Mouse (Mus musculus) gonadal fat pad, adult 2 months (tissue): Measurements from ENCODE around the gene Susd3. TPM values are rescaled to one million over a fixed set of nuclear protein-coding genes. Genes with fewer than 3 reads are reported as not detected.

Source experiments
- DNase-seq: peaks from one replicate; pipeline ENCODE4 v3.0.0-alpha.2; 2012; ENCODE audit warnings: low read depth
- polyA plus RNA-seq: library from polyadenylated mRNA; depleted of rRNA; stranded (reverse); fragments of >200 nt; gene quantifications from 2 replicates; pipeline ENCODE4 v1.2.3, GENCODE M21; 2012

The Susd3 gene
- polyA plus RNA-seq, 1 experiment, result 7.8 TPM

- DNase-seq, result no peak
Measured at GRCm38 (mm10) chr13:49212711-49213500, 35.6 kb downstream of the Susd3 start.

- DNase-seq, result no peak
Measured at GRCm38 (mm10) chr13:49209306-49209705, 39.2 kb downstream of the Susd3 start.

- no peak for DNase-seq
Measured at GRCm38 (mm10) chr13:49206341-49206740, 42.2 kb downstream of the Susd3 start.

GRCm38 (mm10) chr13:49205381-49205998 is 43.0 kb downstream of the Susd3 start:
- DNase-seq, result no peak

GRCm38 (mm10) chr13:49202556-49202955 is 46.0 kb downstream of the Susd3 start:
- DNase-seq, result no peak

GRCm38 (mm10) chr13:49200688-49201087 is 47.8 kb downstream of the Susd3 start:
- no peak for DNase-seq

- no peak for DNase-seq
Measured at GRCm38 (mm10) chr13:49199891-49200290, 48.6 kb downstream of the Susd3 start.

GRCm38 (mm10) chr13:49198734-49199133 is 49.8 kb downstream of the Susd3 start:
- no peak for DNase-seq

- DNase-seq, result no peak
Measured at GRCm38 (mm10) chr13:49196766-49197165, 51.7 kb downstream of the Susd3 start.

- no peak for DNase-seq
Measured at GRCm38 (mm10) chr13:49196211-49196610, 52.3 kb downstream of the Susd3 start.

GRCm38 (mm10) chr13:49195651-49196050 is 52.9 kb downstream of the Susd3 start:
- DNase-seq, result no peak

- DNase-seq, result no peak
Measured at GRCm38 (mm10) chr13:49194811-49195210, 53.7 kb downstream of the Susd3 start.

- no peak for DNase-seq
Measured at GRCm38 (mm10) chr13:49193650-49194049, 54.9 kb downstream of the Susd3 start.

- DNase-seq, result no peak
Measured at GRCm38 (mm10) chr13:49192156-49192855, 56.2 kb downstream of the Susd3 start.

GRCm38 (mm10) chr13:49191673-49192035 is 56.9 kb downstream of the Susd3 start:
- no peak for DNase-seq

GRCm38 (mm10) chr13:49190876-49191672 is 57.4 kb downstream of the Susd3 start:
- no peak for DNase-seq

GRCm38 (mm10) chr13:49189970-49190870 is 58.3 kb downstream of the Susd3 start:
- DNase-seq, result no peak

- no peak for DNase-seq
Measured at GRCm38 (mm10) chr13:49188966-49189360, 59.5 kb downstream of the Susd3 start.

- DNase-seq, result no peak
Measured at GRCm38 (mm10) chr13:49188219-49188965, 60.1 kb downstream of the Susd3 start.
